Mouse (Mus musculus): ENCODE measurements around the gene Leng8. TPM values are rescaled to one million over a fixed set of nuclear protein-coding genes. Genes with fewer than 3 reads are reported as not detected.

Leng8 gene
- polyA plus RNA-seq, 1 experiment: 20.2 TPM

DNA sequence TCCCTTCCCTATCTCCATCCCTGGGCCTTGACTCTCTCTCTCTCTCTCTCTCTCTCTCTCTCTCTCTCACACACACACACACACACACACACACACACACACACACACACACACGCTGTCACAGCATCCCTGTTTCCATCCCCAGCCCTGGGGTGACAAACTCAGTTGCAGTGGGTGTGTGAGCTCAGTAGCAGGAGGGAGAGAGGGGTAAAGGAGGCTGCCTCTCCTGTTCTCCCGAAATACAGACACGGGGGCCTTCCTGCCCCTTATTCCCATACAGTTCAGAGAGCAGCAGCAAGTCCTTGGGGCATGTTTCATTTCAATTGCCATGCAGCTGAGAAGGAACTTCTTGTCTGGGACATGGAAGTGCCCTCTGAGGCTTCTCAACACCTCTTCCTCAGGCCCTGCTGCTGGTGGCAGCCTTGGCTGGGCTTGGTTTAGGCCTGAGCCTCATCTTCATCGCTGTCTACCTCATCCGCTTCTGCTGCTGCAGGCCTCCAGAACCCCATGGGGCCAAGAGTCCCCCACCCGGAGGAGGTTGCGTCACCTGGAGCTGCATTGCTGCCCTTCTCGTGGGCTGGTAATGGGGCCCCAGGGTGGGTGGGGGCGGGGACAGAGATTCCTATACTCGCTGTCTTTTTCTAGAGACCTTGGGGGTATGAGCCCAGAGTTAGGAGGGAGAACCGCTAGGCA is 14.6 kb upstream of the Leng8 start:
- no peaks in the 10 kb centered on the region; the same call in 1 of the 2 replicates for H3K4me1 ChIP-seq (ENCODE audit: control insufficient read depth, insufficient read depth, insufficient read length, low read length)
- no peak overlapping the region for H3K27ac ChIP-seq (replicated peaks; ENCODE audit: low read depth, low read length)
- no peak overlapping the region for H3K4me3 ChIP-seq (ENCODE audit: insufficient read depth, low read depth, low read length)

DNA sequence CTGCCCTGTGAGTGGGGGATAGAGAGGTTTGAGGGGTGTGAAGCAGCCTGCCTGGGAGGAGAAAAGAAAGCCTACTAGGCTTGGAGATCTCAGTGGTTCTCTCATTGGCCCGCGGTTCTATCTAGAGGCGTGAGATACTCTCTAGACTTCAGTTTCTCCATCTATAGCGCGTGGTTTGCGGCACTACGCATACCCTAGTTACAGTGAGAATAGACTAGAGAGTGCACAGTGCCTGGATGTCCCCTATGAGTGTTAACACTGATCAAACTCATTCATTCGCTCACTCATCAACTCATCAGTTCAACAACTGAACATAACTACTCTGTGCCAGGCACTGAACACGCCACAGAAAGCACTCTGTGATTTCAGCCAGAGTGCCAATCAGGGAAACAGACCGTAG is 14.1 kb upstream of the Leng8 start:
- no peaks in the 10 kb centered on the region; the same call in 1 of the 2 replicates for H3K4me1 ChIP-seq (ENCODE audit: control insufficient read depth, insufficient read depth, insufficient read length, low read length)
- no peak overlapping the region for H3K4me3 ChIP-seq (ENCODE audit: insufficient read depth, low read depth, low read length)
- H3K27ac ChIP-seq (replicated peaks; ENCODE audit: low read depth, low read length): no peak overlapping the region

DNA sequence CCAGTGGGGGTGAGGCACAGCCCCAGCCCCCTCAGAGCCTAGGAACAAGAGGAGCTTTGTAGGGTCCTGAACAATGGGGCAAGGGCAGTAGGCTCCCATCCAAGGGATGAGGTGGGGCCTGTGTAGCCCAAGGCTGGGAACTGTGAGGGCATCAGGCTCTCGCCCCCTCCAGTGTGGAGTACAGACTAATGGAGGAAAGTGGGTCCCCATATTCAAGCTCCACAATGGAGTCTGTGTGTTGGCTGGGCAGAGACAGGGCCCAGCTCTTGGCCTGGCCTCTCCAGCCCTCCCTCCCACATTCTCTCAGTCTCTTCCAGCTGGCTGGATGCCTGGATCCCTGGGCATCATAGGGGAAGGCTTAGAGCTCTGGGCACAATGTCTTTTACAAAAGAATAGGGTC is 13.1 kb upstream of the Leng8 start:
- H3K4me3 ChIP-seq (ENCODE audit: insufficient read depth, low read depth, low read length): no peak overlapping the region
- H3K27ac ChIP-seq (replicated peaks; ENCODE audit: low read depth, low read length): no peak overlapping the region

DNA sequence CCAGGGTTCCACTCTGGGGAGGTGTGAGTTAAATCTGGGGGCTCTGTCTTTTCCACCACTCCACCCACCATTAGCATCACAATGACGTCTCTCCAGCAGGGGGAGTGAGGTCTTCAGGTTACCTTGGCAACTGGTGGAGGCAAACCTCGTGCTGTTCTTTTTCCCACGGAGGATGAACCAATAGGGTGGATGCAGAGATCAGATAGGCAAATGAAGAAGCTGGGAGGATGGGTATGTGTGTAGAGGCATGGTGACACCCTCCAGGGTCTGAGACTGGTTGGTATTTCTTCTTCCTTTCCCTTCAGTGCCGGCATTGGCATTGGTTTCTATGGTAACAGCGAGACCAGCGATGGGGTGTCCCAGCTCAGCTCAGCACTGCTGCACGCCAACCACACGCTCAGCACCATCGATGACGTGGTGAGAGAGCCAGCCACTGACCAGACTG is 12.5 kb upstream of the Leng8 start:
- Histone ChIP-seq H3K4me1 (ENCODE audit: control insufficient read depth, insufficient read depth, insufficient read length, low read length) (no peaks in the 10 kb centered on the region; the same call in 1 of the 2 replicates), H3K27ac (replicated peaks; ENCODE audit: low read depth, low read length) (no peak overlapping the region), H3K4me3 (ENCODE audit: insufficient read depth, low read depth, low read length) (no peak overlapping the region)

More for the DNA sequence above, 13.1 kb upstream of the Leng8 start:
- H3K4me1 ChIP-seq (ENCODE audit: control insufficient read depth, insufficient read depth, insufficient read length, low read length): no peaks in the 10 kb centered on the region; the same call in 1 of the 2 replicates

- no peaks in the 10 kb centered on the region; the same call in 1 of the 2 replicates for H3K4me1 ChIP-seq (ENCODE audit: control insufficient read depth, insufficient read depth, insufficient read length, low read length)
- no peak overlapping the region for H3K27ac ChIP-seq (replicated peaks; ENCODE audit: low read depth, low read length)
Measured at GRCm38 (mm10) chr7:4124856-4125255, 12.0 kb upstream of the Leng8 start.

GRCm38 (mm10) chr7:4125306-4125705 is 11.5 kb upstream of the Leng8 start:
- no peak overlapping the region for H3K27ac ChIP-seq (replicated peaks; ENCODE audit: low read depth, low read length)
- no peaks in the 10 kb centered on the region; the same call in 1 of the 2 replicates for H3K4me1 ChIP-seq (ENCODE audit: control insufficient read depth, insufficient read depth, insufficient read length, low read length)
- no peak overlapping the region for H3K4me3 ChIP-seq (ENCODE audit: insufficient read depth, low read depth, low read length)

More at GRCm38 (mm10) chr7:4124856-4125255, 12.0 kb upstream of the Leng8 start:
- H3K4me3 ChIP-seq (ENCODE audit: insufficient read depth, low read depth, low read length): no peak overlapping the region

- no peak overlapping the region for H3K27ac ChIP-seq (replicated peaks; ENCODE audit: low read depth, low read length)
- H3K4me1 ChIP-seq (ENCODE audit: control insufficient read depth, insufficient read depth, insufficient read length, low read length): no peaks in the 10 kb centered on the region; the same call in 1 of the 2 replicates
- H3K4me3 ChIP-seq (ENCODE audit: insufficient read depth, low read depth, low read length): no peak overlapping the region
Measured at GRCm38 (mm10) chr7:4126992-4127785, 9.7 kb upstream of the Leng8 start.

DNA sequence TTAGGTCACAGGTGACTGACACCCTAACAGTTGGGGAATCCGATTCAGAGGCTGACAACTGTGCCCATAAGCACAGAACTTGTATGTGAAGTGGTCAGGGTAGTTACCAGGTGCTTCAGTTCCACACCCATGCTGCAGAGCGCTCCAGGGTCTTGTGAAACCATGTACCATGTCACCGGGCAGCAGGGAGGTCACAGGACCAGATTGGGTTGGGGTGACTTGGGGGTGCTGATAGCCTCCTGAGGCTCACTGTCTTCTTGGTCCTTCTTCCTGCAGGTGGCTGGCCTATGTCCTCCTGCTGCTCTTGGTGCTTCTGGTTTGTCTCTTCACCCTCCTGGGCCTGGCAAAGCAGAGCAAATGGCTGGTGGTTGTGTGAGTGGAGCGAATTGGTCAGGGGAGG is 8.9 kb upstream of the Leng8 start:
- no peak overlapping the region for H3K27ac ChIP-seq (replicated peaks; ENCODE audit: low read depth, low read length)
- no peaks in the 10 kb centered on the region; the same call in 1 of the 2 replicates for H3K4me1 ChIP-seq (ENCODE audit: control insufficient read depth, insufficient read depth, insufficient read length, low read length)
- no peak overlapping the region for H3K4me3 ChIP-seq (ENCODE audit: insufficient read depth, low read depth, low read length)

GRCm38 (mm10) chr7:4128860-4129259 is 8.0 kb upstream of the Leng8 start:
- Histone ChIP-seq H3K4me1 (ENCODE audit: control insufficient read depth, insufficient read depth, insufficient read length, low read length) (no peaks in the 10 kb centered on the region; the same call in 1 of the 2 replicates), H3K4me3 (ENCODE audit: insufficient read depth, low read depth, low read length) (no peak overlapping the region), H3K27ac (replicated peaks; ENCODE audit: low read depth, low read length) (peak overlapping the region; percentile 73)

DNA sequence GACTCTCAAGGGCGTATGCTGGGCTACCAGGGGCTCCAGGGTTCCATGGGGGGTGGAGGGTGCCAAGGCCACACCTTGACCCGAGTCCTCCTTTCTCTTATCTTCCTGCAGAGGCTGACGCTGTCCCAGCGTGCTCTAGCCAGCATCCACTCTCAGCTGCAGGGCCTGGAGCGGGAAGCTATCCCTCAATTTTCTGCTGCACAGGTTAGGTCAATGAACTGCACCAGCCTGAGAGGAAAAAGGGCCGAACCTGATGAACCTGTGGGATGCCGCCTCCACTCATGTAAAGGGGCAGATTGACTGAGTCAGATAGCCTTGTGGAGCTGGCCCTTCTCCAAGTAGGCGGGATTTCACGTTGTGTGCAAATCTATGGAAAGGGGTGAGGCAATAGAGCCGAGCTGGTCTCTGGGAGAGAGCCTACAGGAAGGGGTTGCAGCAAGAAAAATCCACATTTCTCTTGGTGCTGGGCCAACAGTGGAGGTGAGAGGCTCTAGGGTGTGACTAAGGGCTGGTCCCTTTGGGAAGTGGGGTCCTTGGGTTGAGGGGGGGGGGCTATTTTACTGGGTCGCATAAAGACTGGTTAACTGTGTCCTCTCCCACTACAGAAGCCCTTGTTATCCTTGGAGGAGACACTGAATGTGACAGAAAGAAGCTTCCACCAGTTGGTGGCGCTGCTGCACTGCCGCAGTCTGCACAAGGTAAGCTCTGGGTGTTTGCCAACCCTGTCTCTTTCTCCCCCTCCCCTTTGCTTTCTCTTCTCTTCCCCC is 6.0 kb upstream of the Leng8 start:
- Histone ChIP-seq H3K4me3 (ENCODE audit: insufficient read depth, low read depth, low read length) (no peak overlapping the region), H3K4me1 (ENCODE audit: control insufficient read depth, insufficient read depth, insufficient read length, low read length) (no peaks in the 10 kb centered on the region; the same call in 1 of the 2 replicates), H3K27ac (replicated peaks; ENCODE audit: low read depth, low read length) (no peak overlapping the region)

DNA sequence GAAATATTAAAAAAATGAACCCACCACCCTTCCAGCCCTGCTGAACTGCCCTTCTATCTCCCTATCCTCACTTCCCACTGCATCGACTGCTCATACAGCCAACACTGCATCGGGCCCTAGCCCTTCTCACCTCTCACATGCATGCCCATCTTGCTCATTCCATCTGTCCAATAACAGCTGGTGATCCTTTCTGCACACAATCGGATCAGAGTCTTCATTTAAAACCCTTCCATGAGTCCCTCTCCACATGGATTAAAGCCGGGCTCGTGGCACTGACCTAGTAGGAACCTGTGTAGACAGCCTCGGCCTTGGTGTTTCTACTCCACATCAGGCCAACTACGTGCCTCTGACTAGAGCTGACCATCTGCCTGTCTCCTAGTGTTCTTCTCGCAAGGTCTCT is 4.9 kb upstream of the Leng8 start:
- H3K4me1 ChIP-seq (ENCODE audit: control insufficient read depth, insufficient read depth, insufficient read length, low read length): no peaks in the 10 kb centered on the region
- H3K27ac ChIP-seq (replicated peaks; ENCODE audit: low read depth, low read length): no peak overlapping the region
- H3K4me3 ChIP-seq (ENCODE audit: insufficient read depth, low read depth, low read length): no peak overlapping the region

DNA sequence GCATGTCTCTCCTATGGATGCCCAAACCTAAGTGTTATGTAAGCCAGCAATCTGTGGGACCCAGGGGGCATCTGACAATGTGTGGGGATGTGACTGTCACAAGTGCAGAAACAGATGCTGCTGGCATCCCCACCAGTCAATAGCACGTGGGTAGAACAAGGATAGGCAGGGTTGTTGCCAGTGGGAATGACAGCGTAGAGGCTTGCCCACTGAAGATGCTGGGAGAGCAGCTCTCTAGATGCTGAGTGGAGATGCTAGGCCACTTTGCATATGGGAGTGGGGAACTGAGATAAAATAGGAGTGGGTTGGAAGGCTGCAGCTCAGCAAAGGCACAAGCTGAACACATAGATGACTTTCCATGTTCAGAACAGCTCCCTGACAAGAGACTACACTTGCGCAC is 4.3 kb upstream of the Leng8 start:
- no peak overlapping the region for H3K27ac ChIP-seq (replicated peaks; ENCODE audit: low read depth, low read length)
- no peaks in the 10 kb centered on the region for H3K4me1 ChIP-seq (ENCODE audit: control insufficient read depth, insufficient read depth, insufficient read length, low read length)
- no peak overlapping the region for H3K4me3 ChIP-seq (ENCODE audit: insufficient read depth, low read depth, low read length)

DNA sequence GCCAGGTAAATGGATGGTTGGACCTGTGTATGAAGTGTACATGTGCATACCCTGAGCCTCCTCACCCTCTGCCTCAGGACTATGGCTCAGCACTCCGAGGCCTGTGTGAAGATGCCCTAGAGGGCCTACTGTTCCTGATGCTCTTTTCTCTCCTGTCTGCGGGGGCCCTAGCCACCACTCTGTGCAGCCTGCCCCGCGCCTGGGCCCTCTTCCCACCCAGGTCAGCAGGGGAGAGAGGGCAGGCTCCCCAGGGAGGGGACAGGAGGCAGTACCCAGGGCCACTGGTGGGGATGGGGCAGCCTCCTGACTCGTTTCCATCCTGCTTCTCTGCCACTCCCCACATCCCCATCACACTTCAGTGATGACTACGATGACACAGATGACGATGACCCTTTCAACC is 3.8 kb upstream of the Leng8 start:
- Histone ChIP-seq H3K27ac (replicated peaks; ENCODE audit: low read depth, low read length) (no peak overlapping the region), H3K4me1 (ENCODE audit: control insufficient read depth, insufficient read depth, insufficient read length, low read length) (peaks cover 2% of the 10 kb centered on the region; the same call in 1 of the 2 replicates), H3K4me3 (ENCODE audit: insufficient read depth, low read depth, low read length) (no peak overlapping the region)

GRCm38 (mm10) chr7:4134911-4135310 is 1.9 kb upstream of the Leng8 start:
- H3K4me1 ChIP-seq (ENCODE audit: control insufficient read depth, insufficient read depth, insufficient read length, low read length): peaks cover 2% of the 10 kb centered on the region; the same call in 1 of the 2 replicates
- no peak overlapping the region for H3K4me3 ChIP-seq (ENCODE audit: insufficient read depth, low read depth, low read length)
- no peak overlapping the region for H3K27ac ChIP-seq (replicated peaks; ENCODE audit: low read depth, low read length)

GRCm38 (mm10) chr7:4136404-4136770 is 452 bp upstream of the Leng8 start:
- peaks cover 2% of the 10 kb centered on the region; the same call in 1 of the 2 replicates for H3K4me1 ChIP-seq (ENCODE audit: control insufficient read depth, insufficient read depth, insufficient read length, low read length)
- H3K4me3 ChIP-seq (ENCODE audit: insufficient read depth, low read depth, low read length): peak overlapping the region; percentile 60
- H3K27ac ChIP-seq (replicated peaks; ENCODE audit: low read depth, low read length): peak overlapping the region; percentile 35; the same call in 1 of the 2 replicates
